Mouse (Mus musculus) olfactory bulb, adult 2 months (tissue): Measurements from ENCODE around the gene Pomgnt1.

ENCODE experiments used
- CTCF ChIP-seq: fragments of 200-500 bp; IDR thresholded peaks from 2 replicates; pipeline ENCODE4 v1.5.1; 2012; ENCODE audit warnings: low read depth, mild to moderate bottlenecking, low read length, moderate library complexity; ENCODE audit not compliant: insufficient read depth
- POLR2A ChIP-seq: fragments of 200-500 bp; IDR thresholded peaks from 2 replicates; pipeline ENCODE4 v1.6.1; 2012; ENCODE audit warnings: mild to moderate bottlenecking, low read depth, low read length, moderate library complexity; ENCODE audit not compliant: insufficient read depth

GRCm38 (mm10) chr4:116134990-116135389 lies 11.3 kb downstream of the Pomgnt1 start:
- TF ChIP-seq CTCF (no peak), POLR2A (no peak)
